Mouse (Mus musculus) liver, embryonic 13.5 days (tissue): ENCODE data around the gene Pxdn. TPM values are rescaled to one million over a fixed set of nuclear protein-coding genes. Genes with fewer than 3 reads are reported as not detected.

ENCODE experiments used
- ATAC-seq: fragments of 200-750 bp; cut with Nextera tagmentation; 2 replicates; pipeline ENCODE4 v1.8.0; 2017; ENCODE audit warnings: low read depth, mild to moderate bottlenecking, moderate number of reproducible peaks, moderate library complexity
- DNase-seq: peaks from one replicate; pipeline ENCODE4 v3.0.0; 2022
- H3K27ac ChIP-seq: fragments of 300-500 bp; sonication (generic); 2 replicates; pipeline ENCODE4 v1.5.1; 2015; ENCODE audit warnings: moderate library complexity, mild to moderate bottlenecking, inconsistent platforms
- H3K27me3 ChIP-seq: fragments of 300-500 bp; sonication (generic); 2 replicates; pipeline ENCODE4 v1.6.1; 2015; ENCODE audit warnings: mild to moderate bottlenecking, inconsistent platforms
- H3K36me3 ChIP-seq: fragments of 300-500 bp; sonication (generic); 2 replicates; pipeline ENCODE4 v1.6.1; 2015; ENCODE audit warnings: mild to moderate bottlenecking, inconsistent platforms
- H3K4me1 ChIP-seq: fragments of 300-500 bp; sonication (generic); replicated peaks from 2 replicates; pipeline ENCODE4 v1.6.1; 2015; ENCODE audit warnings: inconsistent platforms
- H3K4me2 ChIP-seq: fragments of 300-500 bp; sonication (generic); 2 replicates; pipeline ENCODE4 v1.6.1; 2015; ENCODE audit warnings: inconsistent platforms, mild to moderate bottlenecking, moderate library complexity
- H3K4me3 ChIP-seq: fragments of 300-500 bp; sonication (generic); replicated peaks from 2 replicates; pipeline ENCODE4 v1.5.1; 2015; ENCODE audit warnings: mild to moderate bottlenecking, inconsistent platforms
- H3K9ac ChIP-seq: fragments of 300-500 bp; sonication (generic); 2 replicates; pipeline ENCODE4 v1.6.1; 2015; ENCODE audit warnings: mild to moderate bottlenecking, inconsistent platforms
- H3K9me3 ChIP-seq: fragments of 300-500 bp; sonication (generic); replicated peaks from 2 replicates; pipeline ENCODE4 v1.6.1; 2016; ENCODE audit warnings: inconsistent platforms
- WGBS: fragments of 180-500 bp; shearing (Covaris S2); methylation state at CpG from one replicate; pipeline ENCODE4 v1.1.7; 2015; ENCODE audit not compliant: insufficient replicate concordance; 5-methylcytosine and 5-hydroxymethylcytosine counted together
- polyA plus RNA-seq: library from polyadenylated mRNA; unstranded; fragments of >200 nt; fragmentation: Nextera tagmentation; extraction: Ambion mirVana; gene quantifications from 2 replicates; pipeline ENCODE4 v1.2.1, GENCODE M21; 2015

The Pxdn gene
- polyA plus RNA-seq, 1 experiment from 2014 or later = 4.8 TPM

DNA sequence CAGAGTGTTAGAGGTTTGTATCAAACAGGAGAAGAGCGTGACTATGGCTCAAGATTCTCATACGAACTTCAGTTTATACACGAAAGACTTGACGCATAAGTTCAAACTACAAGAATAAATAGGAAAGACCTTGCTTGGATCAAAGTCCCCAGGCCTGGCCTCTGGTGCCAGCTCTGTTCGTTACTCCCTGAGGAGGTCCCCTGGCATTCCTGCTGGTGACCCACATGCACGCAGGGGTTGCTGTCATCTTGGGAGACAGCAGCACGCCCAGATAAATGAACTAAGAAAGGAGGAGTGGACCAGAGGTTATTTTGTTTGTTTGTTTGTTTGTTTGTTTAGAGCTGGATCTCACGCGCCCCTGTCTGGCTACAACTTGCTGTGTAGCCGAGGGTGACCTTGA lies 48.8 kb downstream of the Pxdn start:
- H3K4me1 ChIP-seq = no peaks in the 10 kb centered on the region
- no peaks in the 10 kb centered on the region for H3K9me3 ChIP-seq
- no peaks in the 10 kb centered on the region for H3K36me3 ChIP-seq
- no peak for ATAC-seq
- no peak overlapping the region for H3K4me2 ChIP-seq
- no peak overlapping the region for H3K27ac ChIP-seq
- no peak overlapping the region for H3K4me3 ChIP-seq
- H3K27me3 ChIP-seq = no peaks in the 10 kb centered on the region
- H3K9ac ChIP-seq = no peak overlapping the region
- DNase-seq = no peak
- WGBS = 79% methylated on average over 10 of the region's 10 CpGs

- Histone ChIP-seq H3K4me3 (no peak overlapping the region), H3K36me3 (peaks cover 4% of the 10 kb centered on the region; the same call in 1 of the 2 replicates), H3K4me2 (no peak overlapping the region), H3K4me1 (no peaks in the 10 kb centered on the region), H3K9ac (no peak overlapping the region), H3K27me3 (no peaks in the 10 kb centered on the region), H3K27ac (no peak overlapping the region), H3K9me3 (no peaks in the 10 kb centered on the region)
- no peak for DNase-seq
- WGBS = 67% methylated on average over 5 of the region's 5 CpGs
- ATAC-seq = no peak
Measured at GRCm38 (mm10) chr12:29998895-29999294, 61.5 kb downstream of the Pxdn start.

GRCm38 (mm10) chr12:30001951-30002350 lies 64.5 kb downstream of the Pxdn start:
- no peak for DNase-seq
- Histone ChIP-seq H3K9me3 (no peaks in the 10 kb centered on the region), H3K9ac (no peak overlapping the region), H3K4me3 (no peak overlapping the region), H3K4me1 (no peaks in the 10 kb centered on the region), H3K4me2 (no peak overlapping the region), H3K27ac (no peak overlapping the region), H3K27me3 (no peaks in the 10 kb centered on the region), H3K36me3 (peaks cover 4% of the 10 kb centered on the region; the same call in 1 of the 2 replicates)
- WGBS = 78% methylated on average over 16 of the region's 16 CpGs
- no peak for ATAC-seq

DNA sequence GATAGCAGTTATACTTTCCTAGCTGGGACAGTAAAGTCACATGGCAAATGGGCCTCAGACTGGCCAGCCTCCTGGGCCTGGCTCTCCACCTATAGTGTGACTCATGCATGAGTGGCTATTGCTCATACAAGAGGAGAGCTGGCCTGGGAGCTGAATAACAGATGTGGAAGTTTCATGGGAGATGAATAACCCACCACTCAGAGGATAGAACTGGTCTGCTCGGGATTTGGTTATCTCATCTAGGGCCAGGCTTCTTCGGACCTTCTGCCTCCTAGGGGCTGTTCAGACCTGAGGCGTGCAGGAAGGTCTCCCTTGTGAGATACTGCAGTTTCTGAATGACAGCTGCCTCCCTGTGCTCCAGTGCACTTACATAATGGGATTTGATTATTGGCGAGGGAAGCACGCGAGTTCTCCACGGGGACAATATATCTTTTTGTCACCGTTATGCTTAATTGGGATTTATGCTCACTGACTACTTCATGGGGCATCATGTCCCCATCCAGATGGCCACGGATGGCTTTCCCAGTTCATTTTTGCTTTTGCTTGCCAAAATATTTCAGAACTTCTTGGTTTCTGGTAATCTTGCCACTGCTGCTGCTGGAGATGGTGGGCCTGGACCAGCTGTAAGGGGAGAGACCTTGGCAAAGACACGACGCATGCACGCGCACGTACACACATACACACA lies 66.4 kb downstream of the Pxdn start:
- no peak for DNase-seq
- H3K4me1 ChIP-seq = no peaks in the 10 kb centered on the region
- peaks cover 4% of the 10 kb centered on the region; the same call in 1 of the 2 replicates for H3K36me3 ChIP-seq
- no peak overlapping the region for H3K4me3 ChIP-seq
- 81% methylated on average over 14 of the region's 14 CpGs for WGBS
- no peaks in the 10 kb centered on the region for H3K9me3 ChIP-seq
- no peak overlapping the region for H3K27ac ChIP-seq
- H3K4me2 ChIP-seq = no peak overlapping the region
- ATAC-seq = no peak
- no peaks in the 10 kb centered on the region for H3K27me3 ChIP-seq
- H3K9ac ChIP-seq = no peak overlapping the region

DNA sequence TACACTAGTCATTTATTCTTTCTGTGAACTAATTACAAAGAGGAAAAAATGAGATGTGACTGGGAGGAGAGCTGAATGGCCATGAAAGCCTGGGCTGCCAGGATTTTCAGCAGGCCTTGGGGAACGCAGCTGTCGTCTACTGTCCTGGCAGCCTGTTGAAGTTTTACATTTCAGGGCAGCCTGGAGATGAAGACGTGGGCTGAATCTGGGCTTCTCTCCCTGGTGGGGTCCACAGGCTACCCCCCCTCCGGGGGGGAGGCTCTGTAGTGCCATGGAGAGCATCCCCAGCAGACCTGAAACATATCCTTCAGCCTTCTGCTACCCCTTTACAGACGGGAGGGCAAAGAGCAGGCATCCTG lies 66.9 kb downstream of the Pxdn start:
- 66% methylated on average over 5 of the region's 5 CpGs for WGBS
- no peaks in the 10 kb centered on the region for H3K4me1 ChIP-seq
- H3K4me3 ChIP-seq = no peak overlapping the region
- no peak overlapping the region for H3K27ac ChIP-seq
- no peaks in the 10 kb centered on the region for H3K9me3 ChIP-seq
- peaks cover 4% of the 10 kb centered on the region; the same call in 1 of the 2 replicates for H3K36me3 ChIP-seq
- DNase-seq (no peak), ATAC-seq (no peak)
- H3K27me3 ChIP-seq = no peaks in the 10 kb centered on the region
- H3K4me2 ChIP-seq = no peak overlapping the region
- H3K9ac ChIP-seq = no peak overlapping the region

DNA sequence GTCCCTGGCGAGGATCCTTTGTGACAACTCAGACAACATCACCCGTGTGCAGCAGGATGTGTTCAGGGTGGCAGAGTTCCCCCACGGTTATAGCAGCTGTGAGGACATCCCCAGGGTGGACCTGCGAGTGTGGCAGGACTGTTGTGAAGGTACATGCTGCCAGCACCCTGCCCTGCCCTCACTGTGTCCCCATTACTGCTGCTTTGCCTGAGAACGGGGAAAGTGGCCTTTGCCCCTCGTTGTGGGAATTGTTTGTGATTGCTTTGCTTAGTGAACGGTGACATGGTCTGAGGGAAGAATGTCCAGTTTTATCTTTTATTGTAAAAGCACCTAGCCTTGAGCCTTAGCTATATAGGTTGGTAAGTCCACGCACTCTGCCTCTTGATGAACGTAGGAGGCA lies 69.2 kb downstream of the Pxdn start:
- DNase-seq (no peak), ATAC-seq (no peak)
- peaks cover 4% of the 10 kb centered on the region; the same call in 1 of the 2 replicates for H3K36me3 ChIP-seq
- H3K9ac ChIP-seq = no peak overlapping the region
- H3K27me3 ChIP-seq = no peaks in the 10 kb centered on the region
- H3K9me3 ChIP-seq = no peaks in the 10 kb centered on the region
- H3K27ac ChIP-seq = no peak overlapping the region
- H3K4me2 ChIP-seq = no peak overlapping the region
- H3K4me1 ChIP-seq = no peaks in the 10 kb centered on the region
- no peak overlapping the region for H3K4me3 ChIP-seq
- WGBS = 57% methylated on average over 9 of the region's 9 CpGs

DNA sequence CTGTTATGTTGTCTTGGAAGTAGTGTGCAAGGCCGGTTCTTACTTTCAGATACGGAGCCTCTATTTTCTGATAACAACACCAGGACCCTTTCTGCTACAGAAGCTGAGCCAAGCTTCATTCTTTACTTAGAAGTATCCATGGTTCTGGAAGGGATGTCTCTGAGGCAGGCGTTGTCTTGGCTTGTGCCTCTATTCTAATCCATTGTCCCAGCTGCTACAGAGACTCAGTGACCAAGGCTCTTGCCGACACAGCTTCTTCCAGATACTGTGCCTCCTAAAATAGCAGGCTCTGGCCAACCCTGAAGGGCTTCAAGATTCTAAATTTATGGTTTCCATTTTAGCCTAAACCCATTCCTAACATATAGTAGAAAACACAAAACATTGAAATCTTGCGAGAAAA lies 71.3 kb downstream of the Pxdn start:
- Histone ChIP-seq H3K27me3 (no peaks in the 10 kb centered on the region), H3K27ac (no peak overlapping the region), H3K9me3 (no peaks in the 10 kb centered on the region), H3K36me3 (no peaks in the 10 kb centered on the region), H3K9ac (no peak overlapping the region), H3K4me1 (no peaks in the 10 kb centered on the region), H3K4me2 (no peak overlapping the region), H3K4me3 (no peak overlapping the region)
- DNase-seq (no peak), ATAC-seq (no peak)
- 62% methylated on average over 5 of the region's 5 CpGs for WGBS

DNA sequence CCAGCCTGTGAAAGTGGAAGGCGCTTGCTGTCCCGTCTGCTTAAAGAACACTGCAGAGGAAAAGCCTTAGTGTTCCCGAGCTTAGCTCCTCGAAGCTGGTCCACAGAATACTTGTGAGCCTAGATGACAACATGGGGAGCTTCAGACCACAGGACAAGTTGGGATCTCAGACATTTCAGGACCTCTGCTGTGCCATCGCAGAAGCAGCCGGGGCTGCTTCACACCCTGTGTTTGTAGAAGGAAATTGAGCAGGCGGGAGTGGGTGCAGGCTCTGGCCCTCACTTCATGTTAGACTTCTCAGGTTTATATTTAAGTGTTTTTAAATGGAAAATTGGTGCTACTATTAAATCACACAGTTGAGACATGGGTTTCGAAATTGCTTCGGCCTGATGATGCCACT lies 78.1 kb downstream of the Pxdn start:
- Histone ChIP-seq H3K36me3 (no peaks in the 10 kb centered on the region), H3K4me2 (no peak overlapping the region), H3K4me3 (no peak overlapping the region), H3K27ac (no peak overlapping the region), H3K4me1 (no peaks in the 10 kb centered on the region), H3K9me3 (no peaks in the 10 kb centered on the region), H3K9ac (no peak overlapping the region), H3K27me3 (no peaks in the 10 kb centered on the region)
- no peak for DNase-seq
- ATAC-seq = no peak
- 79% methylated on average over 9 of the region's 9 CpGs for WGBS

DNA sequence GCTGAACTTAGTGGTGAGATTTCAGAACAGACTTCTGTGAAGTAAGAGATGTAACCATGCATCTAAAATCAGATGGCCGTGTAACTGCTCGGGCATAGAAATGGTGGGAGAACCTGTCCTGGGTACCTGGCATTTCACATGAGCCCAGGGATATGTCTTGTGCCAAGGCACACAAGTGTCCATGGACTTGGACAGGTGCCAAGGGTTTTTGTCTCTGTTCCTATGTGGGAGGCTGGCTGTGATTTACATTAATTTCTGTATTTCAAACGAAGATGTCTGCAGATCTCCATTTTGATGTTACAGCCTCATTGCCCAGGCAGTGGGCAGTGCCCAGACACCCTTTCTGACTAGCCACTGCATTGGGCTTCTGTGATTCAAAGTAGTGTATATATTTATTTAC lies 79.7 kb downstream of the Pxdn start:
- Histone ChIP-seq H3K27ac (no peak overlapping the region), H3K4me3 (no peak overlapping the region), H3K36me3 (no peaks in the 10 kb centered on the region), H3K4me2 (no peak overlapping the region), H3K4me1 (no peaks in the 10 kb centered on the region), H3K9me3 (no peaks in the 10 kb centered on the region), H3K27me3 (no peaks in the 10 kb centered on the region), H3K9ac (no peak overlapping the region)
- no peak for DNase-seq
- 54% methylated on average over 3 of the region's 3 CpGs for WGBS
- no peak for ATAC-seq

DNA sequence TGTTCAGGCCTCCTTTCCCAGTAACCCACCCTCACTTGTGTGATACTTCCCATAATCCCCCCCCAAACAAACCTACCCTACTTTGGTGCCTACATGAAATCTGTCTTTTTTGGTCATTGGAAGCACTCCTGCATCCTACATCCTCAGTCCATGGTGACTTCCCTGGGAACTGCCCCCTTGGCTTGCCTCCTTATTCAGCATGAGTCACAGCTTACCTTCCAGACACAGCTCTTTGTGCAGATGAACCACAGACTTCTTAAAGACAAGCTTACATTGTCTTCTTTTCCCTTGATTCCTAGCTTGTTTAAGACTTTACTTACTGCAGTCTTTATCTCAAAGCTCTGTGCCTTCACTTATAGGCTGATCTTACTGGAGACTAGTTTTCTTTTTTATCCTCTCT lies 83.0 kb downstream of the Pxdn start:
- Histone ChIP-seq H3K4me2 (no peak overlapping the region), H3K9me3 (no peaks in the 10 kb centered on the region)
- no peak for ATAC-seq

DNA sequence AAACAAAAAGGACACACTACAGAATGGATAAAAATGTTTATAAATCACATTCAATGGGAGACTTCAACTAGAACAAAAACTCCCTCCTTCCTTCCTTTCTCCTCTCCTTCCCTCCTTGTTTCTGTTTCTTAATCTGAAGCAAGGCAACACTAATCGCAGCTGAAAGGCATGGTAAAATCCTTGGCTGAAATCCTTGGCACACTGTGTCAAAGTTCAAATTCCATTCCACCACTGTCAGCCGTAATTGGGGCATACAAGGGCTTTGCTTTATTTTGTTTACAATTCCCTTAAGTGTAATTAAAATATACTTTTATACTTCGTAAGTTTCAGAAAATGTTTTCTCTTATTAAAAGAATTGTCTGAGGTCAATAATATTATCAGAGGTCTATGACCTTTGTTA lies 86.1 kb downstream of the Pxdn start:
- no peaks in the 10 kb centered on the region for H3K9me3 ChIP-seq
- H3K36me3 ChIP-seq = no peaks in the 10 kb centered on the region
- ATAC-seq (no peak), DNase-seq (no peak)
- no peak overlapping the region for H3K9ac ChIP-seq
- no peak overlapping the region for H3K4me3 ChIP-seq
- H3K4me2 ChIP-seq = no peak overlapping the region
- H3K27ac ChIP-seq = no peak overlapping the region
- H3K4me1 ChIP-seq = no peaks in the 10 kb centered on the region
- H3K27me3 ChIP-seq = no peaks in the 10 kb centered on the region
- WGBS = 47% methylated on average over 3 of the region's 3 CpGs

More for the DNA sequence above, 83.0 kb downstream of the Pxdn start:
- no peak overlapping the region for H3K27ac ChIP-seq
- no peak overlapping the region for H3K4me3 ChIP-seq
- H3K27me3 ChIP-seq = no peaks in the 10 kb centered on the region
- no peaks in the 10 kb centered on the region for H3K36me3 ChIP-seq
- H3K4me1 ChIP-seq = no peaks in the 10 kb centered on the region
- no peak for DNase-seq
- no peak overlapping the region for H3K9ac ChIP-seq

GRCm38 (mm10) chr12:30024264-30024825 lies 86.9 kb downstream of the Pxdn start:
- no peaks in the 10 kb centered on the region for H3K9me3 ChIP-seq
- H3K36me3 ChIP-seq = no peaks in the 10 kb centered on the region
- no peaks in the 10 kb centered on the region for H3K27me3 ChIP-seq
- DNase-seq (no peak), ATAC-seq (no peak)
- 48% methylated on average over 2 of the region's 2 CpGs for WGBS
- no peak overlapping the region for H3K4me3 ChIP-seq
- no peaks in the 10 kb centered on the region for H3K4me1 ChIP-seq
- H3K4me2 ChIP-seq = no peak overlapping the region
- no peak overlapping the region for H3K9ac ChIP-seq
- H3K27ac ChIP-seq = no peak overlapping the region
